7 mouse cellular contexts compared by ENCODE assay signal in the genomic region with DNA sequence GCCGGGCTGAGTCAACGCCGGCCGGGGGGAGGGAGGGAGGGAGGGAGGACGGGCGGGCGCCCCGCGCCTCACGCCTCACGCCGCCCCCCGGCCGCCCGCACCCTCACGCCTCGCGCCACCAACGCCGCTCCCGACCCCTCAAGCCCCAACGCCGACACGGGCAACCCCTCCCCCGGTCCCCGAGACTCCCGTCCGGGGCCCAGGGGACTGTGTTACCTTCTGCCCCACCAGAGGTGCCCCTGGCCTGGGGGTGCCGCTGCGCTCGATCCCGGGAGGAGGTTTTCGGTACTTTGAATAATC. TPM values are rescaled to one million over a fixed set of nuclear protein-coding genes. Genes with fewer than 3 reads are reported as not detected.
DNase-seq lines count a peak whose midpoint lies in the region; ATAC-seq and TF ChIP-seq lines count a peak whose summit lies in the region.

No protein-coding gene starts in this region.

- peaks cover 8% of the 10 kb centered on the region for H3K79me2 ChIP-seq in liver, adult 2 months (ENCODE audit: control insufficient read depth, insufficient read depth, low read length)

- peaks cover 18% of the 10 kb centered on the region for H3K4me1 ChIP-seq in lung, embryonic 15.5 days
- peaks cover 2% of the 10 kb centered on the region; the same call in 1 of the 2 replicates for H3K4me1 ChIP-seq in forebrain, embryonic 11.5 days (replicated peaks; ENCODE audit: control insufficient read depth, insufficient read depth, low read length)
- H3K4me1 ChIP-seq in liver, adult 2 months (ENCODE audit: control insufficient read depth, insufficient read depth, low read length): peaks cover 10% of the 10 kb centered on the region
- peaks cover 15% of the 10 kb centered on the region; the same call in 1 of the 2 replicates for H3K4me1 ChIP-seq in stomach, embryonic 14.5 days (ENCODE audit: control insufficient read depth, insufficient read depth, low read length)

- ATAC-seq in lung, embryonic 15.5 days (ENCODE audit: borderline replicate concordance, extremely low read depth, low FRiP score, low TSS enrichment): no peak
- peak; percentile 79 for ATAC-seq in forebrain, embryonic 11.5 days (replicated peaks; ENCODE audit: low FRiP score)
- no peak for ATAC-seq in stomach, embryonic 14.5 days (ENCODE audit: insufficient number of reproducible peaks, insufficient read depth, low FRiP score, low read depth)

- peak overlapping the region; percentile 76 for H3K4me2 ChIP-seq in lung, embryonic 15.5 days
- H3K4me2 ChIP-seq in forebrain, embryonic 11.5 days (ENCODE audit: low read depth, low read length, severe bottlenecking): peak overlapping the region; percentile 78; the same call in 1 of the 2 replicates
- H3K4me2 ChIP-seq in stomach, embryonic 14.5 days (replicated peaks; ENCODE audit: low read depth, low read length): no peak overlapping the region

- peak overlapping the region; percentile 95 for H3K4me3 ChIP-seq in lung, embryonic 15.5 days
- peak overlapping the region; percentile 94 for H3K4me3 ChIP-seq in forebrain, embryonic 11.5 days (ENCODE audit: low read depth, low read length)
- H3K4me3 ChIP-seq in liver, adult 2 months (ENCODE audit: insufficient read depth, low read depth, low read length): peak overlapping the region; percentile 87
- H3K4me3 ChIP-seq in stomach, embryonic 14.5 days (ENCODE audit: low read depth, low read length): peak overlapping the region; percentile 86

- H3K27ac ChIP-seq in lung, embryonic 15.5 days: peak overlapping the region; percentile 99
- H3K27ac ChIP-seq in forebrain, embryonic 11.5 days (ENCODE audit: low read depth, low read length): peak overlapping the region; percentile 97
- peak overlapping the region; percentile 96 for H3K27ac ChIP-seq in liver, adult 2 months (replicated peaks; ENCODE audit: insufficient read depth, low read depth, low read length)
- H3K27ac ChIP-seq in stomach, embryonic 14.5 days (ENCODE audit: low read length): peak overlapping the region; percentile 99

- peaks cover 26% of the 10 kb centered on the region for H3K27me3 ChIP-seq in lung, embryonic 15.5 days
- peaks cover 23% of the 10 kb centered on the region for H3K27me3 ChIP-seq in forebrain, embryonic 11.5 days (ENCODE audit: control insufficient read depth, insufficient read depth, low read length)
- H3K27me3 ChIP-seq in liver, adult 2 months (ENCODE audit: control insufficient read depth, insufficient read depth, low read length): no peaks in the 10 kb centered on the region
- peaks cover 3% of the 10 kb centered on the region; the same call in 1 of the 2 replicates for H3K27me3 ChIP-seq in stomach, embryonic 14.5 days (ENCODE audit: control insufficient read depth, insufficient read depth, low read length)

- H3K36me3 ChIP-seq in lung, embryonic 15.5 days: no peaks in the 10 kb centered on the region
- H3K36me3 ChIP-seq in forebrain, embryonic 11.5 days (ENCODE audit: control insufficient read depth, insufficient read depth, low read length): no peaks in the 10 kb centered on the region
- no peaks in the 10 kb centered on the region for H3K36me3 ChIP-seq in liver, adult 2 months (ENCODE audit: control insufficient read depth, insufficient read depth, low read length)
- no peaks in the 10 kb centered on the region for H3K36me3 ChIP-seq in stomach, embryonic 14.5 days (ENCODE audit: control insufficient read depth, insufficient read depth, low read length)

- no peaks in the 10 kb centered on the region for H3K9me3 ChIP-seq in lung, embryonic 15.5 days
- H3K9me3 ChIP-seq in forebrain, embryonic 11.5 days (ENCODE audit: control insufficient read depth, low read length): no peaks in the 10 kb centered on the region
- no peaks in the 10 kb centered on the region for H3K9me3 ChIP-seq in stomach, embryonic 14.5 days (ENCODE audit: control insufficient read depth, low read depth, low read length)

- TF ChIP-seq POLR2A in liver, adult 2 months (IDR thresholded peaks at IDR 0.05; ENCODE audit: extremely low read depth, insufficient read depth, low read length): no peak

- peak overlapping the region; percentile 97 for H3K9ac ChIP-seq in lung, embryonic 15.5 days
- peak overlapping the region; percentile 93 for H3K9ac ChIP-seq in forebrain, embryonic 11.5 days (ENCODE audit: low read length)
- H3K9ac ChIP-seq in liver, adult 2 months (ENCODE audit: low read depth, low read length): peak overlapping the region; percentile 85
- peak overlapping the region; percentile 99 for H3K9ac ChIP-seq in stomach, embryonic 14.5 days (replicated peaks; ENCODE audit: low read depth, low read length)

- TF ChIP-seq CTCF in liver, adult 2 months (IDR thresholded peaks at IDR 0.05; ENCODE audit: low read depth, low read length): no peak

- DNase-seq in lung, postnatal 36 days: no peak
- no peak for DNase-seq in forebrain, embryonic 11.5 days (ENCODE audit: low spot score)
- no peak for DNase-seq in liver, adult 2 months (ENCODE audit: extremely low read depth, low read depth, low spot score)
- DNase-seq in embryo, embryonic 10.5 days (ENCODE audit: low spot score): no peak
- no peak for DNase-seq in embryo, embryonic 11 days

- WGBS in lung, embryonic 15.5 days: 1% methylated on average over 12 of the region's 33 CpGs
- WGBS in forebrain, embryonic 11.5 days: 1% methylated on average over 32 of the region's 33 CpGs
- 1% methylated on average over 22 of the region's 33 CpGs for WGBS in liver, adult 2 months
- 0% methylated on average over 13 of the region's 33 CpGs for WGBS in stomach, embryonic 14.5 days

RNA-seq across cellular contexts. Expression of a gene that starts 0.5 kb away (rescaled TPM):
- polyA plus RNA-seq in lung, embryonic 15.5 days (2015; fragmentation: Nextera tagmentation; extraction: Ambion mirVana): 85.4 and 86.1 TPM in 2 replicates
- 120 and 132 TPM in 2 replicates for polyA plus RNA-seq in forebrain, embryonic 11.5 days (2014; fragmentation: Nextera tagmentation; extraction: Ambion mirVana)
- total RNA-seq in liver, adult 2 months (2014; rRNA removed): 30.4 and 37.8 TPM in 2 replicates
- 1.6 and 1.8 TPM in 2 replicates for polyA plus RNA-seq in liver, adult 2 months (2012; rRNA removed)
- polyA plus RNA-seq in stomach, embryonic 14.5 days (2014; fragmentation: Nextera tagmentation; extraction: Ambion mirVana): 82.0 and 89.2 TPM in 2 replicates

Comparison
In these comparisons a context has a peak if more than half of its experiments do, and no peak if none do; other contexts are left out.
1. RNA of a gene that starts 0.5 kb away (polyA plus RNA-seq): 120 to 132 TPM in forebrain, embryonic 11.5 days, 85.4 to 86.1 TPM in lung, embryonic 15.5 days and 82.0 to 89.2 TPM in stomach, embryonic 14.5 days; 1.6 to 1.8 TPM in liver, adult 2 months; every median in the first group is over 10 times any median in the second.
2. Peak in every context shown above with its lines, with median percentiles within 50 percentile points of each other: H3K27ac ChIP-seq, H3K4me3 ChIP-seq and H3K9ac ChIP-seq.